Mouse (Mus musculus) myocyte (in vitro differentiated cells): ENCODE measurements around the gene Slit3.

Experiments used
- CEBPB ChIP-seq: IDR thresholded peaks from 2 replicates; pipeline ENCODE4 v1.6.1; 2011; ENCODE audit warnings: mild to moderate bottlenecking, moderate library complexity; ENCODE audit not compliant: poor library complexity, insufficient read depth, severe bottlenecking
- E2F4 ChIP-seq: IDR thresholded peaks from one replicate; pipeline ENCODE4 v1.6.1; 2011; ENCODE audit warnings: mild to moderate bottlenecking, control low read depth, moderate library complexity; ENCODE audit not compliant: insufficient read depth
- MAX ChIP-seq: IDR thresholded peaks from one replicate; pipeline ENCODE4 v1.6.1; 2011; ENCODE audit warnings: low read depth, mild to moderate bottlenecking, control low read depth
- MYOD1 ChIP-seq, 3 experiments: IDR thresholded peaks; one replicate each; pipeline ENCODE4 v1.6.1; 2011; ENCODE audit warnings: control low read depth in 2 of 3, low read depth in 2 of 3, mild to moderate bottlenecking in 2 of 3, moderate library complexity in 1 of 3; ENCODE audit not compliant: insufficient read length in 2 of 3, control insufficient read depth in 1 of 3
- POLR2A ChIP-seq: IDR thresholded peaks from one replicate; pipeline ENCODE4 v1.6.1; 2011; ENCODE audit warnings: low read depth, mild to moderate bottlenecking, control low read depth, moderate library complexity; ENCODE audit not compliant: insufficient read length
- POLR2AphosphoS2 ChIP-seq: IDR thresholded peaks from one replicate; pipeline ENCODE4 v1.6.1; 2011; ENCODE audit warnings: low read depth, control low read depth; ENCODE audit not compliant: insufficient read length
- SRF ChIP-seq: IDR thresholded peaks from one replicate; pipeline ENCODE4 v1.6.1; 2011; ENCODE audit warnings: low read depth; ENCODE audit not compliant: control insufficient read depth, insufficient read length
- TCF12 ChIP-seq: IDR thresholded peaks from one replicate; pipeline ENCODE4 v1.6.1; 2011; ENCODE audit warnings: mild to moderate bottlenecking, control low read depth; ENCODE audit not compliant: poor library complexity, insufficient read depth, severe bottlenecking
- USF1 ChIP-seq: IDR thresholded peaks from one replicate; pipeline ENCODE4 v1.6.1; 2011; ENCODE audit warnings: low read depth, mild to moderate bottlenecking, control low read depth, moderate library complexity

DNA sequence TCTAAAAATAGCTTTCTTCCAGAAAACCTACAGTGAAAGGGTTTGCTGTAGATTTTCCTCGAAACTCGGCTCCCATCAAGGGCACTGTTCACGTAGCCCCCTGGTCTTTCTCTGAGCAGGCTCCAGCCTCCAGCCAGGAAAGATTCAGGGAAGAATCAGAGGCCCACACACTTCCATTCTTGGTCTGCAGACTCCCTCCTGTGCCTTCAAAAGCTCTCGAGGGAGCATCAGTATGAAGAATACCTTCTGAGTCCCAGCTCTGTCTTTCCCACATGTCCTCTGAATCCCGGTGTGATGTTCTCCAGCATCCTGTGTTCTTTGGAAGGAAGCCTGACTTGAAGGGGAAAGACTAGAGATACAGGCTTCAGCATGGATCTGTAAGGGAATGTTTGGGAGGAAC lies 461.6 kb downstream of the Slit3 start:
- TF ChIP-seq POLR2AphosphoS2: no peak
- TF ChIP-seq POLR2A: no peak
- TF ChIP-seq SRF: no peak
- no peak for TF ChIP-seq MYOD1 (IDR thresholded peaks at IDR 0.05; ENCODE audit: control insufficient read depth in 1 of 3, insufficient read length in 2 of 3, low read depth in 2 of 3)
- no peak for TF ChIP-seq TCF12
- TF ChIP-seq MAX: no peak
- no peak for TF ChIP-seq E2F4
- no peak for TF ChIP-seq USF1
- TF ChIP-seq CEBPB: no peak
